Mouse (Mus musculus) layer of hippocampus, adult 8-10 months (tissue): ENCODE results near the gene Stom. TPM values are rescaled to one million over a fixed set of nuclear protein-coding genes. Genes with fewer than 3 reads are reported as not detected.

Experiments
- DNase-seq, 2 experiments: peaks; one replicate each; pipeline ENCODE4 v3.0.0; 2022; ENCODE audit warnings: low spot score in 2 of 2
- total RNA-seq, 4 experiments: library from RNA; stranded (reverse); gene quantifications; 2 replicates each; pipeline ENCODE4 v1.2.4; 2022

Stom gene
- total RNA-seq, 4 experiments from 2014 or later: 9.5 to 13.6 (median 11.3) TPM

DNA sequence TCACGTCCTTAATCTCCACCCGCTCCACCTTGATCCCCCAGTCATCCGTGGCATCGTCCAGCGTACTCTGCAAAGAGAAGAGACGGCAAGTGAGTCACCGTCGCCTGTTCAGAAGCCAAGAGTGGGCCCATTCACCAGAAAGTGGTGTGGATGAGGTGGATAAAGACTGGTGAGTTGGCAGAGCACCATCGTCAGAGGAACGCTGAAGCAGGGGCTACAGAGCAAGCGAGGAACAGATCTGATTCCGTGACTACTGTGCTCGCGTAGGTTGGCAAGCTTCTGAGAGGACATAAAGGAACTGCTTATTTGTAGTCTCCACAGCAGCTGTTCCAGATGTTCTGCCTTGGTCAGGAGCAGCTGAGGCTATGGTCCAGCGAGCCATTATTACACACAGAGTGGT lies 16.4 kb downstream of the Stom start:
- no peak for DNase-seq

GRCm38 (mm10) chr2:35318405-35318804 lies 18.4 kb downstream of the Stom start:
- no peak for DNase-seq

DNA sequence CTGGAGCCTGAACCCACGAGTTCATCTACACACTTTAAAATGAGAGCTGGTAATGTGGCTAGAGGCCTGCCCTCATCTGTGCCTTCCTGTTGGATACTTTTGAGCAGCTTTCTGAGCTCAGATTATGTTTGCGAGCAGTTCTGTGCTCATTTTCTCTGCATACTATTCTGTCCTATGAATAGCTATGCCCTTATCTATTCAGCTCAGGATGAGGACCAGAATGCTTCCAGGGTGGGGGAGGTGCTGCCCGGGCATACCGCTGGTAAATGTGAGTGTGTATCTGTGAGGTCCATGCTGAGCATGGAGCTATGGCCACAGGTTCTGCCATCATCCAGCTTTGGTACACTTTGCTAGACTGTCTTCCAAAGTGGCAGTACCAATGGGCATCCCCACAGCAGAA lies 19.2 kb downstream of the Stom start:
- no peak for DNase-seq

DNA sequence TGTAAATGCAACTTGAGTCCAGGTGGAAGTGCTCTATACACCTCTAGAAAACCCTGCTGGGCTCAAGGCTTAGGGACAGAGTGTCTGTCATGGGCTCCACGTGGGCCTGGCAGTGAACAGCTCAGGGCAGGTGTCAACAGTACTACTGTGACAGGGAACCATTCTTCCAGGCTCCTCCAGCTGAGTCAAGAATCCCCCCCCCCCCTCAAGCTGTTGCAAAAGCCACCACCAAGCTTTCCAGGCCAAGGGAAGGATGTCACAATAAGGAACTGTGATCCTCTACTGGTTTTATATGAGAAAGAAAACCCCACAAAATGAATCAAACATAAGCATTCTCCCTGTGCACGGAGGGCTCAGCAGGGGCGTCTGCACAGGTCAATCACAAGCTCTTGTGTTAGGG lies 22.5 kb downstream of the Stom start:
- DNase-seq: no peak

DNA sequence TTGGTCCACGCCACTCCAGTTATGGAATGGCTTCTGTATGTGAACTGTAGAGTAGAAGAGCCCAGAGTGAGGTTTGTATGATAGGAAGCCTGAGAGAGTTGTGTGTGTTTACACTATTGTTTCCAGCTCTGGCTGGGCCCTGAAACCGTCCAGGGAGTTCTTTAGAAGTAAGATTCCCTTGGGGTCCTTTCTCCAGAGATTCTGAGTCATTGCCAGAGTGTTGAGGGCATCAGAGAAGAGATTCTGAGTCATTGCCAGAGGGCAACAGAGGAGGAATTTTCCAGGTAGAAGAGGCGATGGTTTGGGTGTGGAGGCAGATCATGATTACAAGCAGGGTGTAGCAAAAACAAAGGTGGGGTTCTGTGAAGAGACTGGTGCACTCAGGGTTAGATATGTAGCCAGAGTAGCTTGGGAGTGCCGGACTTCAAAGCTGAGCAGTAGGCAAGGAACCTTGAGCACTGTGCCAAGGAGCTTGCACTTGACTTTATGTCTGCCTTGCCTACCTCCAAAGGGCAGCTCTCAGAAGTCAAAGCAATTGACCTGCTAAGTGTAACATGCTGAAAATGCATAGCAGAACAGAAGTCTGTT lies 26.8 kb downstream of the Stom start:
- no peak for DNase-seq

DNA sequence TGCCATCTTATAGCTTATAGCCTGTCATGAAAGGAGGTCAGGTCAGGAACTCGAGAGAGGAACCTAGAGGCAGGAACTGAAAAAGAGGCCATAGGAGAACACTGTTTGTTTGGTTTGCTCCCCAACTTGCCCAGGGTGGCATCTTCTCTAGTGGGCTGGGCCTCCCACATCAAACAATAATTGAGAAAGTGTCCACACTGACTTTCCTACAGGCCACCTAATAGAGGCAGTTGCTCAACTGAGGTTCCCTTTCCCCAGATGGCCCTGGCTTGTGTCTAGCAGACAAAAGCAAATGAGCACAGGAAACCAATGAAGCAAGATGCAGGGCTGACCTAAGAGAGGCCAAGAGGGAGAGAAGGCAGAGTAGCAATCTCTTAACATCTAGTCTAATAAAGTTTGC lies 28.6 kb downstream of the Stom start:
- DNase-seq: no peak

DNA sequence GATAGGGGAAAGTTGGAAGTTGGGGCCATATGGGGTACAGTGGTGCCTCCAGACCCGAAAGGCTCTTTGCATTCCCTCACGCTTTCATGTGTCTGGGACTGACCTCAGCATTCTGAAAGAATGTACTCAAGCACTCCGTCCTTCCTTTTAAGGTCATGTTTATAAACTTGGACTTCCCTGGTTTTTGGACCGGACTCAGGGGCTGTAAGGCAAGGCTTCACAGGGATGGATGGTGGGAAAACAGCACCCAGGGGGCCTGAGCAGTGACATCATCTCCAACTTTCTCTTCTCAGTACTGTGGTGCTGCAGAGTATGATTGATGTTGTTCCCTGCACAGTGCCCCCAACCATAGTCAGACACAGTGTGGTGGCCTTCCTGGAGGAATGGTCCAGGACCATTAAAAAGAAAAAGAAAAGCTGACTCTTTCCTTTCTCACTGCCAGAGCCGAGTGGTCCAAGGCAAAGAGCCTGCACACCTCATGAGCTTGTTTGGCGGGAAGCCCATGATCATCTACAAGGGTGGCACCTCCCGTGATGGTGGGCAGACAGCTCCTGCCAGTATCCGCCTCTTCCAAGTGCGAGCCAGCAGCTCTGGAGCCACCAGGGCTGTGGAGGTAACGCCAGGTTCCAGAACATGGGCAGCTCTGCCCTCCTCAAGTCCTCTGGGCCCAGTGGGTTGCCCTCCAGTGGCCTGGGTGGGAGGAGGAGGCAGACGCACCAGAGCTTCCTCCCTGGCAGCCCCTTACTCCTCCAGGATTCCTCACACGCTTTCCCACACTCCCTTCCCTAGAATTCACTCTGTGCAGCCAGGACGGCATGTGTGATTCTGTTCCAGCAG lies 34.5 kb downstream of the Stom start:
- no peak for DNase-seq

GRCm38 (mm10) chr2:35299437-35299836 lies 37.3 kb downstream of the Stom start:
- no peak for DNase-seq

GRCm38 (mm10) chr2:35297703-35298332 lies 39.0 kb downstream of the Stom start:
- DNase-seq: peak; percentile 54 to 76

DNA sequence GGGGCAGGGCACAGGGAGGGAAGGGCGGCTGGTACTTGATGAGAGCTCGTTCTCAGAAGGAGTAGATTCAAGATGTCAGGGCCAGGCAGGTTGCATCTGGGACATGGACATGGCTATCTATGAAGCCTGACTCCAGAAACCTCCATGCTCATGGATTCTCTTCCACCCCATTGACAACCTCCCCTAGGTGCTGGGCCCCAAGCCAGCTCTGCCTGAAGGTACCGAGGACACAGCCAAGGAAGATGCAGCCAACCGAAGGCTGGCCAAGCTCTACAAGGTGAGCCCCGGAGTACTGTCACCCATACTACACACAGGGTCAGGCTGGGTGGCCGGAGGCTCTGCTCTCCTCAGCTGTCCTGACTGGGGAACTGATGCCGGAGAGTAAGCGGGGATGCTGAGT lies 43.5 kb downstream of the Stom start:
- no peak for DNase-seq

GRCm38 (mm10) chr2:35292700-35293099 lies 44.1 kb downstream of the Stom start:
- DNase-seq: no peak

DNA sequence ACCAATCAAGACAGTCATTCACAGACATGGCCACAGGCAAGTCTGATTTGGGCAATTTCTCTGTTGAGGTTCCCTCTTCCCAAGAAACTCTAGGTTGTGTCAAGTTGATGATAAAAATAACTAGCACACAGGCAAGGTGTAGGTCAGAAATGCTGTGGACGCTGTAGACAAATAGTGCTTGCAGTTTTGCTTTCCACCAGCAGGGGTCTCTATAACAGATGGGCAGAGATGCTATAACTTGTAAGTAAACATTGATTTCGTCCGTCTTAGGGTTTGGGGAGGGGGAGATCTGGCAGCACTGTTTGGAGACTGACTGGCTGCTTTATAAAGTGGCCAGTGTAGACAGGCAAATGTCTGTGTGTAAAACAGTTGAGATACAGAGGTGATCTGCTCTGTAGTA lies 44.9 kb downstream of the Stom start:
- DNase-seq: peak in 1 of 2 experiments; percentile 46

DNA sequence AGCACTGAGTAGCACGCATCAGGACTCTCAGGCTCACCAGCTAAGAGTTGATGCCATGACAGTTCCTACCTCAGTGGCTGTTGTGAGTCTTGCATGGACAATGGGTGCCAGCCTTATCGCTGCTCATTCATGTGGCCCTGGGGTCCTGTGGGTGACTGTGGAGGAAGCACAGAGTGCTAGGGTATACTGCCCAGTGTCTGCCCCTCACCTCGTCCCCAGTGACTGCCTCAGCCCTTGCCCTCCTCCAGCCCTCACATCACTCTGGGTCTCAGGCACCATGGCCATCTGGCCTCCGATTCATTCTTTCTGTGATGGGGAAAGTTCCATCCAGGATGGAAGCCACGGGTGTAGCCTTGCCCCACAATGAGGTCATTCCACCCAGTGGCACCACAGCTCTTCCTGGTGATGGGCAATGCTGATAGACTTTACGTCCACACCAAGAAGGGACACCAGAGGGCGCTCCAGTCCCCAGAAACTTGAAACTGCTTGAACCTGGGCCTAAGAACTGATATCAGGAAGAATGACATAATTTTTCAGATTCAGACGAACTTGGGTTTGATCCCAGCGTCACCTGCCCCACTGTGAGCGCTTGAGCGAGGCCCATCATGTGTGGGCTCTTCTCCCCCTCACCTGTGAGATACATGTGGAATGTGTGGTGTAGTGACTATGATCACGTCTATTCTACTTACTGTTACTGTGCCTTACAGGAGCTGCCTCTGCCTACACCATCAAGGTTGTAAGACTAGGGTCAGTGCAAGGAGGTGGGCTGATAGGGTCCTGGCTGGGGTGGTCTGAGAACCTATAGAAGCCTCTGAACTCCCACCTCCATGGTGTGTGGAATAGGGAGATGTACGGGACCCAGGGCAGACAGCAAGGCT lies 47.8 kb downstream of the Stom start:
- peak; percentile 63 to 87 for DNase-seq

- DNase-seq: no peak
These were observed 49.7 kb downstream of the Stom start for GRCm38 (mm10) chr2:35287017-35287620.

GRCm38 (mm10) chr2:35285209-35285608 lies 51.6 kb downstream of the Stom start:
- no peak for DNase-seq

GRCm38 (mm10) chr2:35283997-35284396 lies 52.8 kb downstream of the Stom start:
- DNase-seq: no peak

GRCm38 (mm10) chr2:35282214-35282613 lies 54.6 kb downstream of the Stom start:
- no peak for DNase-seq

- DNase-seq: no peak
These were observed 56.8 kb downstream of the Stom start for GRCm38 (mm10) chr2:35280001-35280400.

- no peak for DNase-seq
These were observed 58.2 kb downstream of the Stom start for GRCm38 (mm10) chr2:35278371-35279210.

DNA sequence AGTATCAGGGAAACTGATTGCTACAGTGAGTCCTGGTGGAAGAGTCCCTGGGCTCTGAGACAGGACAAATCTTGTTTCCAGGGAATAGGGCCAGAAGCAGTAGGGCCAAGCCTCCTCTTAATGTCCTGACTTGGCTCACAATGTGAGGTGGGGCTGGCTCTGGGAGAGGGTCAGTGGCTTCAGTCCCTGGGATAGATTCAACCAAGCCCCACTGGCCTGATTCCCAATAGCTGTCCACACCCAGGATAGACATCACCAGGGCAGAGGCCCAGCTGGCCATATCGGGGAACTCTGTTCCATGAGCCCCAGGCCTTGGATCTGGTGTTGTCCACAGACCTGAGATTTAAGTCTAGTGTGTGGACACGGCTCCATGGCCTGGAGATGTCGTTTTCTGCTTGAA lies 59.1 kb downstream of the Stom start:
- DNase-seq: no peak
